ENCODE assay signal across 9 mouse cellular contexts in the genomic region with DNA sequence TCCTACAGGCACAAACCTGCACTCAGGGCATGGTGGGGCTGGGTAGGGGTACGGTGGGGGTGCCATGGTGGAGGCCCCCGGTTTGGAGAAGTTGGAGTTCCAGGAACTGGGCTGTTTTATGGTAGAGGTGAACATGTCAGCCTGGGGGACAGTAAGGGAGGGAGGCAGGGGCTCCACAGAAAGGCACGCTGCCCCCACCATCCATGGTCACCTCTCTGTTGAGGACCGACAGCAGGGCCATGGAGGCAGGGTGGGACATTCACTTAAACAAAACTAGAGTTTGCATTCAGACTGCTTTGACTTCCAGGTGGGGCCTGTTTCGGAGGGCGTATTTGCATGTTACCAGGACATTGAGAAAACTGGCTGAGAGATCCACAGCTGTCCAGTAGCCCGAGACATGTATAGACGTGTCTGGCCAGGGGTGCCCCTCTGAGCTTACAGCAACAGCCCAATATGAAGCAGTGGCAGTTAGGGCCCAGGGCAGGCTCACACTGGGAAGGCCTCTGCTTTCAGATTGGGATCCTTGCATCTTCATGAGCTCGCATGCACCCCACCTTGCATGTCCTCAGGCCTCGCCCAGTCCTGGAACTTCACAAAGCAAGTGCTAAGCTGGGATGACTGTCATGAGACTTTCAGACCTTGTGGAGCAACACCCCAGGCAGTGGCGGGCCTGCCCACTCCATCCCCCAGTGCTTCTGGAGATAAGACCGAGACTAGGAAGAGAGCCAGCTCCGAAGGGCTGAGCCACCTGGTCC. TPM values are rescaled to one million over a fixed set of nuclear protein-coding genes. Genes with fewer than 3 reads are reported as not detected.
A peak's percentile ranks its signal among the peaks of the same experiment; 100 is the strongest.
DNase-seq lines count a peak whose midpoint lies in the region; ATAC-seq lines count a peak whose summit lies in the region.
"Had no signal": no experiment of that assay in that cellular context is flagged by ENCODE, and none has a peak within 500 bp of the region (broad histone marks: within the 10 kb centered on the region; RNA-seq: fewer than 3 reads in every experiment).

No protein-coding gene starts in this region.

- H3K4me1 ChIP-seq in embryonic facial prominence, embryonic 15.5 days, result peaks cover 67% of the 10 kb centered on the region
- H3K4me1 ChIP-seq in intestine, embryonic 15.5 days (replicated peaks), result peaks cover 58% of the 10 kb centered on the region
- H3K4me1 ChIP-seq in stomach, embryonic 14.5 days (ENCODE audit: control insufficient read depth, insufficient read depth, low read length), result peaks cover 62% of the 10 kb centered on the region

- no peak for ATAC-seq in embryonic facial prominence, embryonic 15.5 days (ENCODE audit: insufficient number of reproducible peaks, low FRiP score, low TSS enrichment, low read depth)
- ATAC-seq in intestine, embryonic 15.5 days, result peak; percentile 62
- ATAC-seq in stomach, embryonic 14.5 days (ENCODE audit: insufficient number of reproducible peaks, insufficient read depth, low FRiP score, low read depth), result no peak

- peak; percentile 53 to 77 for DNase-seq in urinary bladder, adult 18-20 months (ENCODE audit: low spot score in 2 of 2)
- DNase-seq in urinary bladder, postnatal 10 days (ENCODE audit: low spot score), result no peak
- DNase-seq in spleen, postnatal 14 days (ENCODE audit: low spot score in 2 of 2), result no peak
- no peak for DNase-seq in kidney, postnatal 14 days
- DNase-seq in layer of hippocampus, postnatal 10 days (ENCODE audit: low spot score in 2 of 2), result no peak

- H3K4me2 ChIP-seq in embryonic facial prominence, embryonic 15.5 days (replicated peaks), result peak overlapping the region; percentile 33; the same call in 1 of the 2 replicates
- H3K4me2 ChIP-seq in intestine, embryonic 15.5 days (replicated peaks), result no peak overlapping the region
- H3K4me2 ChIP-seq in stomach, embryonic 14.5 days (replicated peaks; ENCODE audit: low read depth, low read length), result peak overlapping the region; percentile 14; the same call in 1 of the 2 replicates

- peak overlapping the region; percentile 67 for H3K27ac ChIP-seq in embryonic facial prominence, embryonic 15.5 days (replicated peaks)
- peak overlapping the region; percentile 44; the same call in 1 of the 2 replicates for H3K27ac ChIP-seq in intestine, embryonic 15.5 days
- peak overlapping the region; percentile 67 for H3K27ac ChIP-seq in stomach, embryonic 14.5 days (ENCODE audit: low read length)

- WGBS in embryonic facial prominence, embryonic 15.5 days, result 61% methylated on average over 13 of the region's 13 CpGs
- WGBS in intestine, embryonic 15.5 days, result 64% methylated on average over 13 of the region's 13 CpGs
- WGBS in stomach, embryonic 14.5 days, result 55% methylated on average over 13 of the region's 13 CpGs

- H3K27me3 ChIP-seq in embryonic facial prominence, embryonic 15.5 days, result no peaks in the 10 kb centered on the region
- no peaks in the 10 kb centered on the region for H3K27me3 ChIP-seq in intestine, embryonic 15.5 days (replicated peaks)
- H3K27me3 ChIP-seq in stomach, embryonic 14.5 days (ENCODE audit: control insufficient read depth, insufficient read depth, low read length), result no peaks in the 10 kb centered on the region

- no peaks in the 10 kb centered on the region for H3K36me3 ChIP-seq in embryonic facial prominence, embryonic 15.5 days
- H3K36me3 ChIP-seq in intestine, embryonic 15.5 days, result no peaks in the 10 kb centered on the region
- H3K36me3 ChIP-seq in stomach, embryonic 14.5 days (ENCODE audit: control insufficient read depth, insufficient read depth, low read length), result no peaks in the 10 kb centered on the region

- H3K4me3 ChIP-seq in embryonic facial prominence, embryonic 15.5 days (replicated peaks), result no peak overlapping the region
- no peak overlapping the region for H3K4me3 ChIP-seq in intestine, embryonic 15.5 days (replicated peaks)
- H3K4me3 ChIP-seq in stomach, embryonic 14.5 days (ENCODE audit: low read depth, low read length), result no peak overlapping the region
- H3K4me3 ChIP-seq: erythroblast, embryonic 14.5 days had no signal

- no peak overlapping the region for H3K9ac ChIP-seq in embryonic facial prominence, embryonic 15.5 days
- no peak overlapping the region for H3K9ac ChIP-seq in intestine, embryonic 15.5 days
- no peak overlapping the region for H3K9ac ChIP-seq in stomach, embryonic 14.5 days (replicated peaks; ENCODE audit: low read depth, low read length)

- no peaks in the 10 kb centered on the region for H3K9me3 ChIP-seq in embryonic facial prominence, embryonic 15.5 days (replicated peaks)
- H3K9me3 ChIP-seq in intestine, embryonic 15.5 days, result no peaks in the 10 kb centered on the region
- H3K9me3 ChIP-seq in stomach, embryonic 14.5 days (ENCODE audit: control insufficient read depth, low read depth, low read length), result no peaks in the 10 kb centered on the region

RNA-seq across cellular contexts. Expression of gene Ahnak2, which starts 8.7 kb away (rescaled TPM):
- 8.5 and 10.3 TPM in 2 replicates for polyA plus RNA-seq in embryonic facial prominence, embryonic 15.5 days (2015; fragmentation: Nextera tagmentation; extraction: Ambion mirVana)
- polyA plus RNA-seq in intestine, embryonic 15.5 days (2015; fragmentation: Nextera tagmentation; extraction: Ambion mirVana), result 2.3 and 3.0 TPM in 2 replicates
- polyA plus RNA-seq in stomach, embryonic 14.5 days (2014; fragmentation: Nextera tagmentation; extraction: Ambion mirVana), result 4.6 and 5.0 TPM in 2 replicates
- 10 to 100 TPM; 11.8 to 17.1 TPM for total RNA-seq in layer of hippocampus, postnatal 10 days (2021)

RNA-seq across cellular contexts. Expression of gene Clba1, which starts 15.0 kb away (rescaled TPM):
- polyA plus RNA-seq in embryonic facial prominence, embryonic 15.5 days (2015; fragmentation: Nextera tagmentation; extraction: Ambion mirVana), result 10.9 and 16.5 TPM in 2 replicates
- polyA plus RNA-seq in intestine, embryonic 15.5 days (2015; fragmentation: Nextera tagmentation; extraction: Ambion mirVana), result 3.7 and 4.6 TPM in 2 replicates
- 6.1 and 8.2 TPM in 2 replicates for polyA plus RNA-seq in stomach, embryonic 14.5 days (2014; fragmentation: Nextera tagmentation; extraction: Ambion mirVana)
- total RNA-seq in layer of hippocampus, postnatal 10 days (2021), result 10 to 100 TPM; 12.3 to 15.5 TPM
- polyA plus RNA-seq: erythroblast, embryonic 14.5 days had no signal

RNA-seq across cellular contexts. Expression of gene Pld4, which starts 33.3 kb away (rescaled TPM):
- polyA plus RNA-seq in embryonic facial prominence, embryonic 15.5 days (2015; fragmentation: Nextera tagmentation; extraction: Ambion mirVana), result 13.4 and 15.3 TPM in 2 replicates
- 11.6 and 12.6 TPM in 2 replicates for polyA plus RNA-seq in intestine, embryonic 15.5 days (2015; fragmentation: Nextera tagmentation; extraction: Ambion mirVana)
- 12.9 and 13.3 TPM in 2 replicates for polyA plus RNA-seq in stomach, embryonic 14.5 days (2014; fragmentation: Nextera tagmentation; extraction: Ambion mirVana)
- 10 to 100 TPM in 1 of 2 experiments, 1 to 10 TPM in 1; 9.2 to 11.7 TPM for total RNA-seq in layer of hippocampus, postnatal 10 days (2021)

RNA-seq across cellular contexts. Expression of gene Cdca4, which starts 35.4 kb away (rescaled TPM):
- polyA plus RNA-seq in embryonic facial prominence, embryonic 15.5 days (2015; fragmentation: Nextera tagmentation; extraction: Ambion mirVana), result 99.7 and 110 TPM in 2 replicates
- 87.6 and 88.0 TPM in 2 replicates for polyA plus RNA-seq in intestine, embryonic 15.5 days (2015; fragmentation: Nextera tagmentation; extraction: Ambion mirVana)
- 123 and 130 TPM in 2 replicates for polyA plus RNA-seq in stomach, embryonic 14.5 days (2014; fragmentation: Nextera tagmentation; extraction: Ambion mirVana)
- total RNA-seq in layer of hippocampus, postnatal 10 days (2021), result 10 to 100 TPM in 1 of 2 experiments, 1 to 10 TPM in 1; 8.8 to 13.0 TPM

Comparison
In these comparisons a context has a peak if more than half of its experiments do, and no peak if none do; other contexts are left out.
1. DNase-seq: peak in urinary bladder, adult 18-20 months (2 of 2); none in urinary bladder, postnatal 10 days (single experiment), spleen, postnatal 14 days (0 of 2), kidney, postnatal 14 days (single experiment) and layer of hippocampus, postnatal 10 days (0 of 2).
2. Peak in every context shown above with its lines, with median percentiles within 50 percentile points of each other: H3K27ac ChIP-seq.